Mouse (Mus musculus): ENCODE measurements around the gene Mta1.
A peak's percentile ranks its signal among the peaks of the same experiment; 100 is the strongest.

The Mta1 gene

DNA sequence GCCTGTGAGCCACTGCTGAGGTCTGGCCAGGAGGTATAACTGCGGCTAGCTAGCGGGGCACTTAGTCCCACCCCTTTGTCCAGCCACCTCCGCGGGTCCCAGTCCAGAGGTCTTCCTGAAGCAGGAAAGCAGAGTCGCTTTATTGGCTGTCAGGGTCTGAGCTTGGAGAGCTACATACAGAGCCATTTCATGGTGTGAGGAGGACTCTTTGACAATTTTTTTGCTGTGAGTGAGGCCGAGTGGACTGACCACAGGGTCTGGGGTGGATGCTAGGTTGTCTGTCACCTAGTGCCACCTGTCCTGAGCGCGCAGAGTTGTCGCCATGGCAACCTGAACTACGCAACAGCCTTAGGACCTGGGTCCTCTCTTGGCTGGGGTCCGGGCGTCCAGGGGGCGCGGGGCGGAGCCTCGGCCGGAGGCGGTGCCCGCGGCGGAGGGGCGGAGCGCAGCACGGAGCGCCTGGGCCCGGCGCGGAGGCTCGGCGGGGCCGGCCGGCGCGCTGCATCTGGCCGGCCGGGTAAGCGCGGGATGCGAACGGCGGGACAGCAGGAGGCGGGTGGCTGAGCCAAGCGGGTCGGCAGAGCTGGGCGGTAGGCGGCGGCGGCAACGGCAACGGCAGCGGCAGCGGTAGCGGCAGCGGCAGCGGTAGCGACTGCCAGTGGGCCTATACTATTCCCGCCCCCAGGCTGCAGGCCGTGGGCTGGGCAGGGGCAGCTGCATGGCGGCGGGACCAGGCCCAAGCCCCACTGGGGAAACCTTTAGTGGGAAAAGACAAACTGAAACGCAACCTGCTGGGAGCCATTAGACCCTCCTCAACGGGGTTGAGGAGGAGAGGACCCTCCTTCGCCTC lies 87.6 kb downstream of the Mta1 start, which contains the start of gene Tmem121:
Gene Tmem121 (plus strand): TSS at position 489 of the 850 bp plus-strand sequence.
- peak in 1 of 2 experiments; percentile 65 for DNase-seq (ENCODE audit: low spot score in 2 of 2)

DNA sequence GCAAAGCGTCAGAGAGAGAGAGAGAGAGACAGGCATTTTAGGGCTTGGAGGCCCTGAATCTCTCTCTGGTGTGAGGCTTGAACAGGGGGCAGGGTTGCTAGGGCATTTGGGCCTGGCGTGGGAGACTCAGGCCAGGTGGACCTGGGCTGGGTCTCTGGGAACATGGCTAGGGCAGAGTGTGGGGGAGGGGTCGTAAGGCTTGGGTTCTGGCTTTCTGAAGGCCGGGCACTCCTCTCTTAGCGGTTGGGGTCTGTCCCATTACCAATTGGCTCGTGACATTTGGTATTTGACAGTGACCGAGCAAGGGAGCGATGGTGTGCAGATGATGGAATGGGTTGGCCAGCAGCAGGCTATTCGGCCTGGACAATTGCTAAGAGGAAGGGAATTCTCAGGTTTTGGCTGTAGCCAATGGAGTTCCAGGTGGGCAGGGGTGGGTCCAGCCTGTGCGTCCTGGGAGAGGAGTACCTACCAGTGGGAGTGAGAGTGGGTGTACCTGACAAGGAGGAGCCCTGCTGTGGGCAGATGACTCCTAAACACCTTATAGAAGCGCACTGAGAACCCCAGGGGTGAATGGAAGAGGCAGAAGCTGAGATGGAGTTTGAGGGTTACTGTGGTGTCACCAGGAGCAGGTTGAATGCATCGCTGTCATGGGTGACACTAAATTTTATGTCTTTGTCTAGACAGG lies 88.4 kb downstream of the Mta1 start:
- DNase-seq (ENCODE audit: low spot score in 2 of 2): peak in 1 of 2 experiments; percentile 61

Data from spleen, postnatal 4 days (tissue).